Mouse (Mus musculus) midbrain, embryonic 14.5 days (tissue): ENCODE measurements at regions not wholly inside any gene's neighbourhood (a gene's known extent, or its start where the extent isn't known, plus 50 kb on each side); places are given as distances from the start of the nearest gene placed in this dataset.
A peak's percentile ranks its signal among the peaks of the same experiment; 100 is the strongest.

ENCODE experiments used
- ATAC-seq: fragments of 200-750 bp; cut with Nextera tagmentation; 2 replicates; pipeline ENCODE4 v1.8.0; 2017; ENCODE audit warnings: moderate number of reproducible peaks, moderate library complexity; ENCODE audit not compliant: low FRiP score, low TSS enrichment
- DNase-seq: peaks from one replicate; pipeline ENCODE4 v3.0.0-alpha.2; 2015
- H3K27ac ChIP-seq: fragments of 300-500 bp; sonication (generic); replicated peaks from 2 replicates; pipeline ENCODE4 v1.5.1; 2014; ENCODE audit warnings: mild to moderate bottlenecking, low read depth, low read length, moderate library complexity
- H3K27me3 ChIP-seq: fragments of 300-500 bp; sonication (generic); 2 replicates; pipeline ENCODE4 v1.6.1; 2014; ENCODE audit warnings: low read length, control low read depth, mixed read lengths; ENCODE audit not compliant: control insufficient read depth, insufficient read depth
- H3K36me3 ChIP-seq: fragments of 300-500 bp; sonication (generic); 2 replicates; pipeline ENCODE4 v1.6.1; 2014; ENCODE audit warnings: low read length, control low read depth; ENCODE audit not compliant: control insufficient read depth, insufficient read depth
- H3K4me1 ChIP-seq: fragments of 300-500 bp; sonication (generic); 2 replicates; pipeline ENCODE4 v1.6.1; 2014; ENCODE audit warnings: mild to moderate bottlenecking, antibody characterized with exemption, low read length, control low read depth; ENCODE audit not compliant: control insufficient read depth, insufficient read depth
- H3K4me2 ChIP-seq: fragments of 300-500 bp; sonication (generic); 2 replicates; pipeline ENCODE4 v1.6.1; 2014; ENCODE audit warnings: mild to moderate bottlenecking, low read length, moderate library complexity
- H3K4me3 ChIP-seq: fragments of 300-500 bp; sonication (generic); replicated peaks from 2 replicates; pipeline ENCODE4 v1.5.1; 2014; ENCODE audit warnings: low read depth, low read length
- H3K9ac ChIP-seq: fragments of 300-500 bp; sonication (generic); replicated peaks from 2 replicates; pipeline ENCODE4 v1.6.1; 2014; ENCODE audit warnings: mild to moderate bottlenecking, low read length, moderate library complexity
- H3K9me3 ChIP-seq: fragments of 300-500 bp; sonication (generic); 2 replicates; pipeline ENCODE4 v1.6.1; 2016; ENCODE audit warnings: low read length, control low read depth, mixed read lengths; ENCODE audit not compliant: control insufficient read depth
- WGBS: fragments of 180-500 bp; shearing (Covaris S2); extraction: QIAGEN DNeasy Blood & Tissue Kit; methylation state at CpG from one replicate; pipeline ENCODE4 v1.1.7; 2014; 5-methylcytosine and 5-hydroxymethylcytosine counted together

GRCm38 (mm10) chr8:90441058-90441851 is 93.1 kb upstream of the Tox3 start:
- H3K27ac ChIP-seq = peak overlapping the region; percentile 67
- ATAC-seq (no peak), DNase-seq (peak; percentile 49)
- H3K27me3 ChIP-seq = no peaks in the 10 kb centered on the region
- no peaks in the 10 kb centered on the region for H3K9me3 ChIP-seq
- no peaks in the 10 kb centered on the region for H3K36me3 ChIP-seq
- H3K4me1 ChIP-seq = peaks cover 11% of the 10 kb centered on the region
- H3K9ac ChIP-seq = no peak overlapping the region
- no peak overlapping the region for H3K4me3 ChIP-seq
- H3K4me2 ChIP-seq = no peak overlapping the region
- WGBS = 13% methylated on average over 9 of the region's 9 CpGs

GRCm38 (mm10) chr8:90414021-90414420 is 65.9 kb upstream of the Tox3 start:
- H3K4me1 ChIP-seq = no peaks in the 10 kb centered on the region
- H3K9me3 ChIP-seq = no peaks in the 10 kb centered on the region
- no peaks in the 10 kb centered on the region for H3K36me3 ChIP-seq
- H3K9ac ChIP-seq = no peak overlapping the region
- no peak overlapping the region for H3K4me2 ChIP-seq
- no peak for ATAC-seq
- H3K4me3 ChIP-seq = no peak overlapping the region
- peak; percentile 37 for DNase-seq
- H3K27ac ChIP-seq = no peak overlapping the region
- 84% methylated on average over 2 of the region's 2 CpGs for WGBS
- H3K27me3 ChIP-seq = no peaks in the 10 kb centered on the region
